Mouse (Mus musculus): ENCODE data around the gene Cd200r3. TPM values are rescaled to one million over a fixed set of nuclear protein-coding genes. Genes with fewer than 3 reads are reported as not detected.
A peak's percentile ranks its signal among the peaks of the same experiment; 100 is the strongest.

Cd200r3 gene
- polyA plus RNA-seq, 1 experiment from 2014 or later: 0.79 TPM

DNA sequence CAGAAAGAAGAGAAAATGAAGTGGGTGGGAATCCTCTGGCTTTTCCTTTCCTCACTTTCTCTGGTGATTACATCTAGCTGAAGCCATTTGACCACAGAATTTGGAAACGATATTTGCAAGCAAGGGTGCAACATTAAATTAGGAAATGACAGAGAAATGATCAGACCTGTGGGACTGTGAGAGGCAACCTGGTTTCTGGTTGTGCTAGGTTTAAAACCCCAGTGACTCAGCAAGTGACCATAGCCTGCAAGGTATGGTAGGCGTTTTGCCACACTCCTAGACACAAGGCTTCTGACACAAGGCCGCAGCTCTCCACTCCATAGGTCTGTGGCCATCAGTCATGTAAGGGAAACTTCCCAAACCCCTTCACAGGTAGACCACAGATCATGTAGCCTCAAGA lies 41.4 kb downstream of the Cd200r3 start:
- Histone ChIP-seq H3K9ac (replicated peaks) (no peak overlapping the region), H3K4me3 (ENCODE audit: low read depth, low read length) (no peak overlapping the region), H3K36me3 (replicated peaks; ENCODE audit: insufficient read depth, low read length) (no peaks in the 10 kb centered on the region), H3K4me2 (ENCODE audit: low read depth, low read length) (no peak overlapping the region), H3K27me3 (ENCODE audit: insufficient read depth, low read length) (no peaks in the 10 kb centered on the region), H3K27ac (ENCODE audit: low read depth) (no peak overlapping the region), H3K9me3 (ENCODE audit: low read length) (no peaks in the 10 kb centered on the region), H3K4me1 (ENCODE audit: insufficient read depth) (0 out of 2 replicates have a peak, but pooled peaks cover 2% of the 10 kb centered on the region)
- no peak for TF ChIP-seq EP300 (IDR thresholded peaks at IDR 0.05; ENCODE audit: low read depth)
- TF ChIP-seq CTCF (IDR thresholded peaks at IDR 0.05; ENCODE audit: low read depth): no peak
- no peak for ATAC-seq
- DNase-seq: no peak
- 68% methylated on average over 3 of the region's 3 CpGs for WGBS (ENCODE audit: insufficient replicate concordance)

DNA sequence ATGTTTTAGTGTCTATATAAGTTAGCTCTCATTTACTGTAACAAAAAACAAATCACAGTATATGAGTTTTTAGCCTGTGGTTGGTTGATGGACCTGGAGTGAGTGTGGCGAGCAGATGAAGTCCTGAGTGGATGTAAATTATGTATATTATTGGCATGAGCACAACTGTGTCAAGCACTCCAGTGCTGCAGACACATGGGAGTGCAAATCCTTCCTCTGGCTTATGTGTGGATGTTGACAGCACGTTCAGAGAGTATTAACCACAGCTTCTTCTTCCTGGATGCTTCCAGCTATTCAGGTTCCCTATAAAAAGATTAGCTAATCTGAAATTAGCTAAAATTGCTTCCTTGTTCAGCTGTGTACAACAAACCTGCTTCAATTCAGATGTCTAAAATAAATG lies 42.6 kb downstream of the Cd200r3 start:
- Histone ChIP-seq H3K9ac (replicated peaks) (no peak overlapping the region), H3K4me3 (ENCODE audit: low read depth, low read length) (no peak overlapping the region), H3K4me2 (ENCODE audit: low read depth, low read length) (no peak overlapping the region), H3K36me3 (replicated peaks; ENCODE audit: insufficient read depth, low read length) (no peaks in the 10 kb centered on the region), H3K4me1 (ENCODE audit: insufficient read depth) (0 out of 2 replicates have a peak, but pooled peaks cover 2% of the 10 kb centered on the region), H3K9me3 (ENCODE audit: low read length) (no peaks in the 10 kb centered on the region), H3K27me3 (ENCODE audit: insufficient read depth, low read length) (no peaks in the 10 kb centered on the region), H3K27ac (ENCODE audit: low read depth) (no peak overlapping the region)
- TF ChIP-seq EP300 (IDR thresholded peaks at IDR 0.05; ENCODE audit: low read depth): no peak
- no peak for TF ChIP-seq CTCF (IDR thresholded peaks at IDR 0.05; ENCODE audit: low read depth)
- WGBS (ENCODE audit: insufficient replicate concordance): 41% methylated on average over 2 of the region's 2 CpGs
- ATAC-seq (no peak), DNase-seq (no peak)

DNA sequence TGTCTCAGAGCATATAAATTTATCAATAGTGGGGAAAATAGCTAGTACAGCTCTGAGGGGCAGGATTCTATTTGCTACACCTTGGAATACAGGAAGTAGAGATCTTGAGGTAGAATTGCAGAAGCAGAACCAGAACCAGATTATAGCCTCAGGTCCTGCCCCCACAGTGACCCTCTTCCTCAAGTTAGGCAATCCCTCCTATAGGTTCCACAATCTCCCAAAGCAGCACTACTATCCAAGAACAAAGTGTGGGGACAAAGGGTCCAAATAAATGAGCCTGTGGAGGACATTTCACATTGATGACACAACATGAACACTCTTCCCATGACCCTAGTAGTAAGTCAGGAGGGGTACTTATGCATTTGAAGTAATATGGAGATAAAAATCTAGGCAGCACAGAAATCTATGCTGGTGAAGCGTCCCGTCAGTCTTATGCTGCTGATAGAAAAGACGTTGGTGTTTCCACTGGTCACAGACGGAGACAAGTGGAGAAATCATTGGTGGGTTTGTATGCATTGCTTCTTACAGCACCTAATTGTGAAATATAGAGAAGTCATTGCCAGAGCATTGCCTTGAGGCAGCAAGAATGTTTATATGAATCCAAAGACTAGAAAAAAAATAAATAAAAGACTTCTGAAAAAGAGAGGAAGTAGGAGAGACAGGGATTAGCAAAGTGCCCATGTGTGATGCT lies 45.3 kb downstream of the Cd200r3 start:
- TF ChIP-seq EP300 (IDR thresholded peaks at IDR 0.05; ENCODE audit: low read depth): no peak
- no peak for TF ChIP-seq CTCF (IDR thresholded peaks at IDR 0.05; ENCODE audit: low read depth)
- peak; percentile 66 for ATAC-seq
- DNase-seq: peak; percentile 17
- H3K27me3 ChIP-seq (ENCODE audit: insufficient read depth, low read length): no peaks in the 10 kb centered on the region
- H3K4me2 ChIP-seq (ENCODE audit: low read depth, low read length): no peak overlapping the region
- H3K9me3 ChIP-seq (ENCODE audit: low read length): no peaks in the 10 kb centered on the region
- WGBS (ENCODE audit: insufficient replicate concordance): 63% methylated on average over 4 of the region's 4 CpGs
- H3K9ac ChIP-seq (replicated peaks): no peak overlapping the region
- H3K4me3 ChIP-seq (ENCODE audit: low read depth, low read length): no peak overlapping the region
- 0 out of 2 replicates have a peak, but pooled peaks cover 2% of the 10 kb centered on the region for H3K4me1 ChIP-seq (ENCODE audit: insufficient read depth)
- H3K36me3 ChIP-seq (replicated peaks; ENCODE audit: insufficient read depth, low read length): no peaks in the 10 kb centered on the region
- H3K27ac ChIP-seq (ENCODE audit: low read depth): peak overlapping the region; percentile 48; the same call in 1 of the 2 replicates

DNA sequence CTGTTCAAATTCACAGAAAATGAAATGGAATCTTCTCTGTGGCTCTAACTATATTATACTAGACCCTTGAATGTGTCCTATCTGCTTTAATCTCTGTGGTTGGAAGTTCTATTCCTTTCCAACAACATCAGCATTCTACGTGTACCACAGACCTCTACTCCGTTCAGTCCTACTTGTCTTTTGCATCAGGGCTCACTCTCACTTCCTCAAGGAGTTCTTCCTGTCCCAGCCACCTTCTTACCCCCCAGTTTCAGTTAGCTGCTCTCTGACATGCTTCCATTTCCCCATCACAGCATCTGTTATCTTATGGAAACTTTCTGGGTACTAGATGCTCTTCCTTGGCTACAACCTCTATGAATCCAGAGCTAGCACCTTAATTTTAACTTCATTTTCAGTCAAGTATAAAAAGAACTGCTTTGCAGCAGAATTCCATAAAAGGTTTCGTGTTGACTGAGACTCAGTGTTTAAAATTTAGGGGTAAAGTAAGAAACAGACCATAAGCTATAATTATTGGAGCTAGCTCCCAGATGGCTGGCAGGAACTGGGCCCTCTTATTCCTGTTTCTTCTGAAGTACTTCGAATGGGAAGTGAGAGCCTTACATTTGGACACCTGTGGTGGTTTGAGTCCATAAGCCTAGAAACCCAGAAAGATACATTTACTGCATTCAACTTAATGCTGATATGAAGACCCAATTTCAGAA lies 50.0 kb downstream of the Cd200r3 start:
- Histone ChIP-seq H3K4me1 (ENCODE audit: insufficient read depth) (no peaks in the 10 kb centered on the region), H3K27me3 (ENCODE audit: insufficient read depth, low read length) (no peaks in the 10 kb centered on the region), H3K4me2 (ENCODE audit: low read depth, low read length) (no peak overlapping the region), H3K4me3 (ENCODE audit: low read depth, low read length) (no peak overlapping the region), H3K9me3 (ENCODE audit: low read length) (no peaks in the 10 kb centered on the region), H3K36me3 (replicated peaks; ENCODE audit: insufficient read depth, low read length) (no peaks in the 10 kb centered on the region), H3K9ac (replicated peaks) (no peak overlapping the region), H3K27ac (ENCODE audit: low read depth) (no peak overlapping the region)
- ATAC-seq: no peak
- WGBS (ENCODE audit: insufficient replicate concordance): 56% methylated on average over 4 of the region's 4 CpGs
- no peak for TF ChIP-seq CTCF (IDR thresholded peaks at IDR 0.05; ENCODE audit: low read depth)
- TF ChIP-seq EP300 (IDR thresholded peaks at IDR 0.05; ENCODE audit: low read depth): no peak
- no peak for DNase-seq

DNA sequence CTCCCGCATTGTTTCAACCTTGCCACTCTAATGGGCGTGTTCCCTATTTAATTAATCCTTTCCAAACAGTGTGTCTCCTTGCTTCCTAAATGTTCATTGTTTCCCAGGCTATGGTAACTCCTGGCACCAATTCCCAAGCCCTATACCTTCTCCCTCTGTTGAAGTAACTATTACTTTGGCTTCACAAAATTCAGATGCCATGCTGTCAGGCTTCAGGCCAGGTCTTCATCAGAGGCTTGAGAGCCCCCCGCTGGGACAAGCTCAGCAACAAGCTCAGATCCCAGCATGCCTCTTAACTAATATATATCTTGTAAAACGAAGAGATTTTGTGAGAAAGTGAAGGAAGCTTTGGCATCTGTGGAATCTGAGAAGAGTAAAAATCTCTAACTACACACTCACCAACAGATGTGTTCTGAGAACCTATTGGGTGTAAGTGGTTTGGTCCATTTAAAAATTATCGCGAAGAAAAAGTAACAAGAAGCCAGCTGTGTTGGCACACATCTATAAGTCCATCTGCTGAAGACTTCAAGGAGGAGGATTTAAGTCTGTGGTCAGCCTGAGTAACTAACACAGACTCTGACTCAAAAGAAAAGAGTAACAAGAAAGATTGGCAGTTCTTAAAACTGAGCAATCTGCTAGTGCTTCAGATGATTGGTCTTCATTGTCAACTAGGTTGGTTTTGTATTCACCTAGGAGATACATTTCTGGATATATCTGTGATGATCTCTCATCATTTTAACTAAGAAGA lies 50.9 kb downstream of the Cd200r3 start:
- no peaks in the 10 kb centered on the region for H3K4me1 ChIP-seq (ENCODE audit: insufficient read depth)
- DNase-seq (no peak), ATAC-seq (no peak)
- WGBS (ENCODE audit: insufficient replicate concordance): 73% methylated on average over 6 of the region's 6 CpGs
- no peaks in the 10 kb centered on the region for H3K27me3 ChIP-seq (ENCODE audit: insufficient read depth, low read length)
- H3K9me3 ChIP-seq (ENCODE audit: low read length): no peaks in the 10 kb centered on the region
- H3K36me3 ChIP-seq (replicated peaks; ENCODE audit: insufficient read depth, low read length): no peaks in the 10 kb centered on the region
- H3K4me3 ChIP-seq (ENCODE audit: low read depth, low read length): no peak overlapping the region
- H3K9ac ChIP-seq (replicated peaks): no peak overlapping the region
- no peak for TF ChIP-seq CTCF (IDR thresholded peaks at IDR 0.05; ENCODE audit: low read depth)
- no peak for TF ChIP-seq EP300 (IDR thresholded peaks at IDR 0.05; ENCODE audit: low read depth)
- H3K27ac ChIP-seq (ENCODE audit: low read depth): no peak overlapping the region
- no peak overlapping the region for H3K4me2 ChIP-seq (ENCODE audit: low read depth, low read length)

DNA sequence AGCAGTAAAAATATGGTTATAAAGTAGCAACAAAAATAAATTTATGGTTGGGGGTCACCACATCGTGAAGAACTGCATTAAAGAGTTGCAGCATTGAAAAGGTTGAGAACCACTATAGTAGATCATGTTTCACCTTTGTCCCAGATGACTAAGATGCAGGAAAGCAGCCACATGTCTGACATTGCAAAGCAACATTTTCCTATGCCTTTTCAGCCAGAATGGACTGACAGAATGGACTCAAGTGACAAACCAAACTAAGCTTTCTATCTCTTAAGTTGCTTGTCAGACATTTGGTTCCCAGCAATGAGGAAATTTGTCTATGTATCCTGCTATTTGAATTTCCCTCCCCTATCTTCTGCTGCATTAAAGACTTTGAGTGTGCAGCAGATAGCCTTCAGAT lies 51.6 kb downstream of the Cd200r3 start:
- H3K4me1 ChIP-seq (ENCODE audit: insufficient read depth): no peaks in the 10 kb centered on the region
- no peak overlapping the region for H3K4me2 ChIP-seq (ENCODE audit: low read depth, low read length)
- H3K4me3 ChIP-seq (ENCODE audit: low read depth, low read length): no peak overlapping the region
- H3K27me3 ChIP-seq (ENCODE audit: insufficient read depth, low read length): no peaks in the 10 kb centered on the region
- H3K9me3 ChIP-seq (ENCODE audit: low read length): no peaks in the 10 kb centered on the region
- H3K9ac ChIP-seq (replicated peaks): no peak overlapping the region
- H3K36me3 ChIP-seq (replicated peaks; ENCODE audit: insufficient read depth, low read length): no peaks in the 10 kb centered on the region
- DNase-seq (no peak), ATAC-seq (no peak)
- H3K27ac ChIP-seq (ENCODE audit: low read depth): no peak overlapping the region
- 61% methylated on average over 1 of the region's 1 CpGs for WGBS (ENCODE audit: insufficient replicate concordance)
- TF ChIP-seq EP300 (IDR thresholded peaks at IDR 0.05; ENCODE audit: low read depth) (no peak), CTCF (IDR thresholded peaks at IDR 0.05; ENCODE audit: low read depth) (no peak)

Data from liver, postnatal 0 days (tissue).